Mouse (Mus musculus): ENCODE measurements around the gene Spg21.

DNA sequence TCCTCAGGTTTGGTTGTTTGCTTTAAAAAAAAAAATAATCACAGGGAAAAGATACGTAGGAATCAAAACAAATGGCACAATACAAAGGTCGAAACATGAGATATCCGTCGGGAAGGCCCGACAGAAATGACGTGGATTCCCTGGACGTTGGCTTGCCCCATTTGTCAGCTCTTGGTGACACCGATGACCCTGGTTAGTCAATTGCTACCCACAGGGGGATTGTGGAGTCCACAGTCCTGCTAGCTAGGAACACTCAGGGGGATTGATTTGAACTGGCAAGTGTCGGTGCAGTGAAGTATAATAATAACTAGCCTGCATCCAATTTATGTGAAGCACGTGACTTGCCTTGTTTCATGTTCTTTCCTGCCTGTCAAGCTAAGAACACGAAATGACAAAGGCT is 6.9 kb downstream of the Spg21 start:
- TF ChIP-seq CTCF (IDR thresholded peaks at IDR 0.05; ENCODE audit: borderline replicate concordance, insufficient read depth, low read length), result no peak
- no peak for TF ChIP-seq POLR2A (IDR thresholded peaks at IDR 0.05; ENCODE audit: low read depth, low read length)
